Mouse (Mus musculus) cerebellum, postnatal 14 days (tissue): Measurements from ENCODE around the gene Olfr598.
"Not testable (repeated sequence)": the region's sequence is repeated elsewhere in the genome, so short reads cannot be mapped to it uniquely, and the experiment has no call there.

Experiments
- DNase-seq, 2 experiments: peaks; one replicate each; pipeline ENCODE4 v3.0.0; 2021; ENCODE audit warnings: mixed read lengths in 2 of 2

Gene Olfr598

GRCm38 (mm10) chr7:103323268-103323667 lies at the start of gene Olfr598:
TSS of gene Olfr598 (plus strand) at chr7:103323568.
- no peak for DNase-seq

GRCm38 (mm10) chr7:103305348-103305747 lies 18.0 kb upstream of the Olfr598 start, which contains the start of gene Olfr596:
TSS of gene Olfr596 (plus strand) at chr7:103305648.
- not testable (repeated sequence) for DNase-seq

GRCm38 (mm10) chr7:103316015-103316414 lies 7.4 kb upstream of the Olfr598 start, which contains the start of gene Olfr597:
TSS of gene Olfr597 (plus strand) at chr7:103316315.
- not testable (repeated sequence) for DNase-seq

- DNase-seq: no peak
Observed at GRCm38 (mm10) chr7:103335617-103336016, 12.2 kb downstream of the Olfr598 start, which contains the start of gene Olfr599. TSS of gene Olfr599 (plus strand) at chr7:103335917.

- no peak for DNase-seq
Observed at GRCm38 (mm10) chr7:103349569-103349968, 26.2 kb downstream of the Olfr598 start, which contains the start of gene Olfr600. TSS of gene Olfr600 (minus strand) at chr7:103349669.

- no peak for DNase-seq
Observed at GRCm38 (mm10) chr7:103362555-103362954, 39.2 kb downstream of the Olfr598 start, which contains the start of gene Olfr601. TSS of gene Olfr601 (minus strand) at chr7:103362655.
